Mouse (Mus musculus) kidney, adult 2 months (tissue): ENCODE data around the gene Pdcd11. TPM values are rescaled to one million over a fixed set of nuclear protein-coding genes. Genes with fewer than 3 reads are reported as not detected.

Experiments
- DNase-seq: peaks from one replicate; pipeline ENCODE4 v3.0.0; 2021
- H3K27ac ChIP-seq: fragments of 200-500 bp; 2 replicates; pipeline ENCODE4 v1.5.1; 2012; ENCODE audit warnings: low read depth, low read length, control low read depth, inconsistent platforms; ENCODE audit not compliant: insufficient read depth
- H3K27me3 ChIP-seq: fragments of 200-500 bp; replicated peaks from 2 replicates; pipeline ENCODE4 v1.6.1; 2012; ENCODE audit warnings: mild to moderate bottlenecking, moderate library complexity, low read length, inconsistent platforms; ENCODE audit not compliant: control insufficient read depth, insufficient read depth
- H3K36me3 ChIP-seq: fragments of 200-500 bp; 2 replicates; pipeline ENCODE4 v1.6.1; 2012; ENCODE audit warnings: mild to moderate bottlenecking, moderate library complexity, low read length, inconsistent platforms; ENCODE audit not compliant: control insufficient read depth, insufficient read depth
- H3K4me1 ChIP-seq: fragments of 200-500 bp; 2 replicates; pipeline ENCODE4 v1.6.1; 2011; ENCODE audit warnings: low read length; ENCODE audit not compliant: control insufficient read depth, insufficient read depth
- H3K4me3 ChIP-seq: fragments of 200-500 bp; 2 replicates; pipeline ENCODE4 v1.5.1; 2011; ENCODE audit warnings: mild to moderate bottlenecking, low read depth, low read length, control low read depth; ENCODE audit not compliant: insufficient read depth
- CTCF ChIP-seq: fragments of 200-500 bp; conservative IDR thresholded peaks from 2 replicates; pipeline ENCODE4 v1.5.1; 2011; ENCODE audit warnings: low read depth, mild to moderate bottlenecking, control low read depth, low read length, moderate library complexity, mixed read lengths; ENCODE audit not compliant: insufficient read depth, insufficient read length
- POLR2A ChIP-seq: fragments of 200-500 bp; IDR thresholded peaks from one replicate; pipeline ENCODE4 v1.6.1; 2011; ENCODE audit warnings: low read depth, low read length, control low read depth
- WGBS: fragments of 180-500 bp; shearing (Covaris S2); methylation state at CpG from one replicate; pipeline ENCODE4 v1.1.7; 2018; 5-methylcytosine and 5-hydroxymethylcytosine counted together
- polyA plus RNA-seq: library from polyadenylated mRNA; depleted of rRNA; stranded (reverse); fragments of >200 nt; gene quantifications from 2 replicates; pipeline ENCODE4 v1.2.3, GENCODE M21; 2012

Gene Pdcd11
- polyA plus RNA-seq, 1 experiment = 9.3 TPM

GRCm38 (mm10) chr19:47152062-47152369 lies 61.4 kb downstream of the Pdcd11 start:
- H3K4me1 ChIP-seq = no peaks in the 10 kb centered on the region
- H3K4me3 ChIP-seq = no peak overlapping the region
- H3K27ac ChIP-seq = no peak overlapping the region
- no peak for TF ChIP-seq POLR2A
- TF ChIP-seq CTCF = no peak
- DNase-seq = no peak
- H3K36me3 ChIP-seq = no peaks in the 10 kb centered on the region
- H3K27me3 ChIP-seq = no peaks in the 10 kb centered on the region
- 74% methylated on average over 12 of the region's 12 CpGs for WGBS

- no peak for DNase-seq
- 90% methylated on average over 7 of the region's 7 CpGs for WGBS
- Histone ChIP-seq H3K4me1 (no peaks in the 10 kb centered on the region), H3K27me3 (no peaks in the 10 kb centered on the region), H3K27ac (no peak overlapping the region), H3K36me3 (no peaks in the 10 kb centered on the region), H3K4me3 (no peak overlapping the region)
- TF ChIP-seq POLR2A (no peak), CTCF (no peak)
Observed at GRCm38 (mm10) chr19:47153767-47154166, 63.2 kb downstream of the Pdcd11 start.

GRCm38 (mm10) chr19:47157664-47158063 lies 67.1 kb downstream of the Pdcd11 start, which contains the start of gene Calhm3:
TSS of gene Calhm3 (minus strand) at chr19:47157764.
- TF ChIP-seq POLR2A (no peak), CTCF (no peak)
- DNase-seq = no peak
- WGBS = 81% methylated on average over 11 of the region's 11 CpGs
- Histone ChIP-seq H3K27ac (no peak within 1 kb of the TSS), H3K36me3 (no peaks in the 10 kb centered on the region), H3K27me3 (no peaks in the 10 kb centered on the region), H3K4me1 (no peaks in the 10 kb centered on the region), H3K4me3 (no peak within 1 kb of the TSS)

GRCm38 (mm10) chr19:47161669-47162068 lies 71.1 kb downstream of the Pdcd11 start:
- 73% methylated on average over 4 of the region's 4 CpGs for WGBS
- Histone ChIP-seq H3K36me3 (no peaks in the 10 kb centered on the region), H3K27me3 (no peaks in the 10 kb centered on the region), H3K4me3 (no peak overlapping the region), H3K27ac (no peak overlapping the region), H3K4me1 (no peaks in the 10 kb centered on the region)
- TF ChIP-seq CTCF (no peak), POLR2A (no peak)
- no peak for DNase-seq

- 89% methylated on average over 6 of the region's 6 CpGs for WGBS
Observed at GRCm38 (mm10) chr19:47163176-47163744, 72.7 kb downstream of the Pdcd11 start.

GRCm38 (mm10) chr19:47166758-47167157 lies 76.2 kb downstream of the Pdcd11 start:
- Histone ChIP-seq H3K27me3 (no peaks in the 10 kb centered on the region), H3K27ac (no peak overlapping the region), H3K36me3 (no peaks in the 10 kb centered on the region), H3K4me3 (no peak overlapping the region), H3K4me1 (0 out of 2 replicates have a peak, but pooled peaks cover 3% of the 10 kb centered on the region)
- TF ChIP-seq POLR2A (no peak), CTCF (no peak)
- 41% methylated on average over 3 of the region's 3 CpGs for WGBS
- no peak for DNase-seq

More at GRCm38 (mm10) chr19:47163176-47163744, 72.7 kb downstream of the Pdcd11 start:
- DNase-seq = no peak
- H3K27ac ChIP-seq = no peak overlapping the region
- H3K4me3 ChIP-seq = no peak overlapping the region
- no peak for TF ChIP-seq CTCF
- TF ChIP-seq POLR2A = no peak
- no peaks in the 10 kb centered on the region for H3K4me1 ChIP-seq
- no peaks in the 10 kb centered on the region for H3K27me3 ChIP-seq
- H3K36me3 ChIP-seq = no peaks in the 10 kb centered on the region

- WGBS = 63% methylated on average over 7 of the region's 7 CpGs
- Histone ChIP-seq H3K4me3 (no peak overlapping the region), H3K27ac (no peak overlapping the region), H3K27me3 (no peaks in the 10 kb centered on the region), H3K36me3 (no peaks in the 10 kb centered on the region), H3K4me1 (0 out of 2 replicates have a peak, but pooled peaks cover 3% of the 10 kb centered on the region)
- peak; percentile 12 for DNase-seq
- TF ChIP-seq CTCF (no peak), POLR2A (no peak)
Observed at GRCm38 (mm10) chr19:47167617-47168214, 77.1 kb downstream of the Pdcd11 start.

- H3K4me3 ChIP-seq = 0 out of 2 replicates have a peak overlapping the region, but pooled peaks have one; percentile 5
- TF ChIP-seq POLR2A (no peak), CTCF (peak; percentile 75)
- no peaks in the 10 kb centered on the region for H3K27me3 ChIP-seq
- peak; percentile 57 for DNase-seq
- 0 out of 2 replicates have a peak, but pooled peaks cover 3% of the 10 kb centered on the region for H3K4me1 ChIP-seq
- 10% methylated on average over 13 of the region's 13 CpGs for WGBS
- no peak overlapping the region for H3K27ac ChIP-seq
- H3K36me3 ChIP-seq = no peaks in the 10 kb centered on the region
Observed at GRCm38 (mm10) chr19:47168223-47168622, 77.7 kb downstream of the Pdcd11 start.
